Mouse (Mus musculus) cerebellum, adult (tissue): Measurements from ENCODE around the gene Mas1.

Experiments used
- ATAC-seq: cut with Nextera tagmentation; 2 replicates; pipeline ENCODE4 v1.9.2; 2017; ENCODE audit warnings: mild to moderate bottlenecking, moderate library complexity, mixed read lengths; ENCODE audit not compliant: insufficient number of reproducible peaks, low FRiP score, low TSS enrichment

Gene Mas1

DNA sequence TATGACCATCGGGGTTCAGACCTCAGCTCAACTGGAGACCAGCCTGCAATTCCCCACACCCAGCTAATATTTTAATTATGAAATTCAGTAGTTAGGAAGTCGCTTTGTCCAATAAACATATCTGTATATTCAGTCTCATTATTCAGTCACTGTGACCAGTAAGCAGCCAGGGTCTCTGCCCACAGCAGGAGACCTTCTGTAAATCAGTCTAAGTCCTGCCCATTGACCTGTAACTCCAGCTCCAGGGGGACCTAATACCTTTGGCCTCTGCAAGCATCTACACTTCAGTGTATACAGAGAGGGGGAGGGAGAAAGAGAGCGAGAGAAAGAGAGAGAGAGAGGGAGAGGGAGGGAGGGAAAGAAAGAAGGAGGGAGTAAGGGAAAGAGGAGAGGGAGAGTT is 33.6 kb downstream of the Mas1 start:
- no peak for ATAC-seq

DNA sequence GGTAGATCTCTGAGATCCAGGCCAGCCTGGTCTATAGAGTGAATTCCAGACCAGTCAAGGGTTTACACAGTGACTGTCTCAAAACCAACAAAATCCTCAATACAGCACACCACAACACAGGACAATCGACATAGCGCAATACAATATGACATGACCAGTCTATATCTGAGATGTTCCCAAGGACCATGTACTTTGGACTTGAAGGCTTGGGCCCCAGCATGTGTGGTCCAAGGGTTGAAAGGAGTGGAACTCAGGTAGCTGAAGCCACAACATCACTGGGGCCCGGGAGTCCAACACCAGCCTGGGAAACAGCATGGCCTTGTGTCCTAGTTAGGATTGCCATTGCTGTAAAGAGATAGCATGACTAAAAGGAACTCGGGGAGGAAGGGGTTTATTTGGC is 35.3 kb downstream of the Mas1 start:
- ATAC-seq: no peak

DNA sequence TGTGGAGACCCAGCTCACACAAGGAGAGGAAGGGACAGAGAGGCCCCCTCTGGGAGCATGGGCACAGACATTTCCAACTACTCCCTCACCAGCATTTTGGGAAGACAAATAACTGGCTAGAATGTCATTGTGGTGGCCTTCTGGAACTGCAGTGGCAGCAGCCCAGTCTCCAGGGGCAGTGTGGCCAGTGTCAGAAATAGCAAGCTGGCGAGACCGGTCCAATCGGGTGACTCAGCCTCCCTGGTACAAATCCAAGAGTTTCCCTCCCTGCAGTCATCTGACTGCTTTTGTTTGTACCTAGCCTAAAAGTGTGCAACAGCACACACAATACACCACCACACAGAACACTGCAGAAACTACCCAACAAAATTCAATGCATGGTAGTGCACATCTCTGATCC is 35.7 kb downstream of the Mas1 start:
- ATAC-seq: peak; percentile 78

DNA sequence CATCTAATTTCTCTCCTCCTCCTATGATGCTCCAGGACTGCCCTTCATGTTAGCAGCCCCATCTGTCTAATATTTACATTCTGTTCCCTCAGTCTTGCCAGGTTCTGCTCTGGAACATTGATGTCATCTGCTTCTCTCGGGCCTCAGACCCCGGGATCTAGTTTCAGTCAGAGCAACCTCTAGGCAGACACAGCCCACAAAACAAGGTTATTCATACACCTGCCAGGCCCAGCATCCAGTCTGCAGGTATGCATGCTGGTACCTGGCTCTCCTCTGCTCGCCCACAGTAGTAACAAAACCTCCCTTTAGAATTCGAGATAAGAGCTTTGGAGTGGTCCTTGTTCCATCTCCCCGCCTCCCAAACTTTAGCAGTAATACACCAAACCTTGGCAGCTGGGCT is 37.6 kb downstream of the Mas1 start:
- ATAC-seq: peak; percentile 62; the same call in 1 of the 2 replicates

DNA sequence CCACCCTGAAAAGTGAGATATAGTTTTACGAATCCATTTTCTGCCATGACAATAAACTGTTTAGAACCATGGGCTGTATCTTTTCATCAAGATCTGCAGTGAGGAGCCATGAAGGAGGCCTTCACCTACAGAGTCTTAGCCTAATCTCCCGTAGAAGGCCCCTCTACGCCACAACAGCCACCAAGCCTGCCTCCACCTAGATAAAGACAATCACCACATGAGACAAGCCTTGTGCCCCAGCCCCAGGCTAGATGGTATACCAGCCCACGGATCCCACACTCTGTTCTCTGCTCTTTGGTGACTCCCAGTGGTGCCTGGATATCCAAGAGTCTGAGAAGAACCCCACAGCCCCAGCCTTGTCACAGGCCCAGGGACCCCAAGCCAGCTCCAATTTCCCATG is 52.1 kb downstream of the Mas1 start:
- no peak for ATAC-seq

DNA sequence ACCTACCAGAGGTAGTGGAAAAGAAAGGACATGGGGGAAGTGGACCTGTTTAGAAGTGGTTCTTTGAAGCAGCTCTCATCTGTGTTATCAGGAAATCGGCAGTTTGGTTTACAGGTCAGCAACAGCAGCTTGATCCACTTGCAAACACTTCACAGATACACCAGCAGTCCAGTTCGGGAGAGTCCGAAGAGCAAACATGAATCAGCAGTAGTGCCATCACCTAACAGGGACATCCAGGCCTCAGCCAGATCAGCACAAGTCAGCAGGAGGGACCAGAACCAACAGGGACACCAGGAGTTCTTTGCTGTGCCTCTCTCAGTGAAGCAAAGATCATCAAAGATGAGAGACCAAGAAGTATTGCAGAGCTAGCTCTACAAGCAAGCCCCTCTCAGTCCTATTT is 53.4 kb downstream of the Mas1 start:
- no peak for ATAC-seq

DNA sequence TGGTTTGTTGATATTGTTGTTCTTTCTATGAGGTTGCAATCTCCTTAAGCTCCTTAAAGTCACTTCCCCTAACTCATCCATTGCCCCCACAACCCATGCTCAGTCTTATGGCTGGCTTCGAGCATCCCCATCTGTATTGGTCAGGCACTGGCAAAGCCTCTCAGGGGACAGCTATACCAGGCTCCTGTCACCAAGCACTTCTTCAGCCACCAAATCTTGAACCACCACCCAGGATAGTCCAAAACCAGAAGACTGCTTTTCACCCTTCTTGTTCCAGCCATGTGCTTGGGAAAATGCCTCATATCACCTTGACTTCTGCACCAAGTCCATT is 57.0 kb downstream of the Mas1 start:
- no peak for ATAC-seq

DNA sequence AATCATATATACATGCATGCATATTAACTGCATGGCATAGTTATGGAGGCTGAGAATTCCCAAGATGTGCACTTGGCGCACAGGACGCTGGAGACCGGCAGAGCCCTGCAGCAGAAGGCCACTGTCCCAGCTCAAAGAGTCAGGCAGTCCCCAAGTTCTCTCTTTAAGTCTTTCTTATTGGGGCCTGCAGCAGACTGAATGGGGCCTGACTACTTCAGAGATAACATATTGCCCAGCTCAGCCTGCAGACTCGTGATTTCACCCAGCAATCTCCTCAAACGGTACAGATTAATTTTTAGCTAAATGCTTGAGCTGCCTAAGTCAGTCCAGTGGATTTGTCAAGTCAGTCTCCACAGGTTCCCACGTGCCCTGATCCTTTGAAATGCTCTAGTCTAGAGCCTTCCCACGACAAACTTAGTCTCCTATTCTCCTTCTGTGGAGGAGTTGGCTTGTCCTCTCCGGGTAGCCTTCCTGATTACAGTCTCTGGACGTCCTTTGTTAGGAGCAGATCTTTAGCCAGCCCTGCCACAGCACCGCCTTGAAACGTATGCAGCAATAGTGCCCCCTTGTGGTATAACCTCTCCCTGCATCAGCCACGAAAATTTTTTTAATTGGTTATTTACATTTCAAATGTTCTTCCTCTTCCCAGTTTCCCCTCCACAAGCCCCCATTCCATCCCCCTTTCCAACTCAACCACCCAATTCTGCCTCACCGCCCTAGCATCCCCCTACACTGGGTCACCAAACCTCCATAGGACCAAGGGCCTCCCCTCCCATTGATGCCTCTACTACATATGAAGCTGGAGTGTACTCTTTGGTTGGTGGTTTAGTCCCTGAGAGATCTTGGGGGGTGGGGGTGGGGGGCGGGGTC is 57.6 kb downstream of the Mas1 start:
- ATAC-seq: peak; percentile 88; the same call in 1 of the 2 replicates

DNA sequence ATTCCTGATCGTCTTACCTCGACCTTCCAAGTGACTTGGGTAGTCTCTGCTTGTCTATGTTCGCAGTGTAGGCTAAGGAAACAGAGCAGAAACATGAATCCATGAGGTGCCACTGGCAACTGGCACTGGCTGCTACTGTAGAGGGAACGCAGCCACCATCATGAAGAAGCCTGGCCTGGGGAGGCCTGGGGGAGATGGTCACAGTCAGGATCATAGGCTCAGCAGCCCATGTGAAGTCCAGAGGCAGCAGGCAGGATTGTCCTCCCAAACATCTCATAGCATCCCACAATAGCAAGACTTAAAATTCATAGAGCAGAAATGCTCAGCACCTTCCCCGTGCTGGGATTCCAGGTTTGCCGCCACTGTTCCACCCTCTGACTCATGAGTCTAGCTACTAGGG is 59.1 kb downstream of the Mas1 start:
- no peak for ATAC-seq

DNA sequence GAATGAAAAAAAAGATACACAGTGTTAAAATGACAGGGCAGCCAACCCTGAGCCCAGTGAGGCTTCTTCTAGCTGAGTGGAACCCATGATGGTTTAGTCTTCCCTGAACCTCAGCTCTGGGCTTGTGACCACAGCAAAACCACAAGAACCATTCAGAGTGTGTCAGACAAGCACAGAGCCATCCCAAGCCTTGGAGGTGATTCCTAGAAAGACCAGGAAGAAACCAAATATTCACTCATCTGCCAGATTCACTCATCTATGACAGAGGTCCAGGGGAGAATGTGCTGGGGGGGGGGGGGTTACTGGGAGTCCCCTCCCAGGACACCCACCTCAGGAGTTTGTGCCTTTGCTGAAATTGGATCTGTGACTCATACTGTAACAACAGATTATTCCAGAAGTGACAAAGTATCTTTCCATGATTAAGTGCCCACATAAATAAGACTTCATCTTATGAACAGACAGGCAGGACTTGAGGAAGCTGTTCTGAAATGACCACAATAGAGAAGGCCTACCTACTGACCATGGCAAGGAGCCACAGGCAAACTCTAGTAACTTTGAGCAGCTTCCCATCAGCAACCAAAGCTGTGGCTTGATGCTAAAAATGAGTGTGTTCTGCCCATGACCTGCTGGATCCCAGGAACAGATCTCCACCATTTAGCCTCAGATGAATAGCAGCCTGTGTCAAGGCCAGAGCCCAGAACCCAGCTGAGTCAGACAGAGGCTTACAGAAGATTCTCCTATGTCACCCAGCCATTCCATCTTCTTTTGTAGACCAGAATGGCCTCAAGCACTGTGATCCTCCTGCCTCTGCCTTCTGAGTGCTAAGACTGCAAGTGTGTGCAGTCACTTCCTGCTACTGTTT is 63.1 kb downstream of the Mas1 start:
- ATAC-seq: no peak

DNA sequence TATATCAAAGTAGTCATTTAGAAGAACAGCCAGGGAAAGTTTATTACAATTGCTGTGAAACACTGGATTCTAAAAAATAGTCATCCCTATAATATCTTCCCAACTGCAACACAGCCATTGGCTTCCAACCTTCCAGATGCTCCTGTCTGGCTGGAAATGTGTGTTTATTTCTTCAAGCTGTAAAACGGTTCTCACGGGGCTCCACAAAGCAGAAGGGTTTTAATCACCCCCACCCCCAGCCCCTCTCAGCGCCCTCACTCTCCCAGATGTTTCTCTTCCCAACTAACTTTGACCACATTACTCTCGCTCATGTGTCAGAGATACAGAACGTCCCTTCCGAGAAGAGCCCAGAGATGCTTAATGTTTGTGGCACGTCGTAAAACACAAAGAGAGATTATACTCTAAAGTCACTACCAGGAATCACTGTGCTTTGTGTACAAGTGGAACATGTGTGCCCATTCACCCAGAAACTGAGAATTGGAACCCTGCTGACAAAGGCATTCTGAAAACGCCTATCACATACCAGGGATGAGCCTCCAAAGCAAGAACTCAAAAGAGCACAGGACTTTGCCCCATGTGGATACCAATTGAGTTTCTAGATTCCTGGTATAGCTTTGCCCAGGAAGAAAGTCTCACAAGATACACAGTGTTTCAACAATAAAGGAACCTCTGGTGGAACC is 65.9 kb downstream of the Mas1 start:
- ATAC-seq: no peak

DNA sequence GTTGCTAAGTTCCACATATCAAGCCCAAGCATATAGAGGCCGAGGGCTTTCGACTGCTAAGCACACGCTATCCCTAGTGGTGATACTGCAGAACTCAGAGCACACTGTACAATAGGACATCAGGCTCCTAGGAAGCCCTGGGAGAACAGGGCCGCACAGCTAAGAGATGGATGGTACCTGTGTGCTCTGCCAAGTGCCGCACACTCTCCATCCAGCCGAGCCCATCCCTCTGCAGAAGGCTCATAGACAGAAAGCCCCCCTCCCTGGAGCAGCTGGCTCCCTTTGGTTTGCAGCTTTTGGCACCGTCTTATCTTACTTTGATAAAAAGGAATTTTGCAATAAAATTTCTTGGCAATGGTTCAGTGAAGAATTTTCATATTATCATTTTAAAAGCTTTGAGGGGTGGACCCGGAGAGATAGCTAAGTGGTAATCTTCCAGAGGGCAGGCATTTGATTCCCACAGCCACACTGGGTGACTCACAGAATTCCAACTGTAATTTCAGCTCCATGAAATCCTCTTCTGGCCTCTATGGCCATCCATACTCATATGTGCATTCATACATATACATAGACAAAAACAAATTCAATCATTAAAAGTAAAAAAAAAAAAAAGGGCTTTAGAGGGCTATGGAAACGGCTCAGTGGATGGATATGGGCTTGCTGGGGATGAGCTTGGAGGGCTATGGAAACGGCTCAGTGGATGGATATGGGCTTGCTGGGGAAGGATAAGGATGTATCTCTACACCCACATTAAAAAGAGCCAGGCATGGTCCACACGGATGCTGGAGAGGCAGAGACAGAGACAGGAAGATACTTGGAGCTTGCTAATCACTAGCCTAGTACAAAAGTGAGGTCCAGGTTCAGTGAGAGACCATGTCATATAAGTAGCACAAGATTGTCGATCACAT is 68.3 kb downstream of the Mas1 start:
- no peak for ATAC-seq

DNA sequence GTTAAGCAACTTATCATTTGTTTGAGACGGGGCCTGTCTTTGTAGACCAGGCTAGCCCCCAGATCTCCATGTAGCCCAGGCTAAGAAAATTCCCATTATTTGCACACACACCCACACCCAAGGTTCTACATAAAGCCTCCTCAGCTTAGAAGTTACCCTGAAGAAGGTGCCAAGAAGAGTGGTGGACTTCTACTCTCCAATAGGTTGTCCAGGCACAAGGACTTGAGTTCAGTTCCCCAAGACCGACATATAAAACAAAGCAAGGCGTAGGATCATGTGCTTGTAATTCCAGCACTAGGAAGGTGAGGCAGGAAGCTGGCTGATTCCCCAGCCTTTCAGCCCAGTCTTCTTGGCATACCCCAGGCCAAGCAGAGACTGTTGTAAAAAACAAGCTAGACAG is 69.4 kb downstream of the Mas1 start:
- no peak for ATAC-seq

DNA sequence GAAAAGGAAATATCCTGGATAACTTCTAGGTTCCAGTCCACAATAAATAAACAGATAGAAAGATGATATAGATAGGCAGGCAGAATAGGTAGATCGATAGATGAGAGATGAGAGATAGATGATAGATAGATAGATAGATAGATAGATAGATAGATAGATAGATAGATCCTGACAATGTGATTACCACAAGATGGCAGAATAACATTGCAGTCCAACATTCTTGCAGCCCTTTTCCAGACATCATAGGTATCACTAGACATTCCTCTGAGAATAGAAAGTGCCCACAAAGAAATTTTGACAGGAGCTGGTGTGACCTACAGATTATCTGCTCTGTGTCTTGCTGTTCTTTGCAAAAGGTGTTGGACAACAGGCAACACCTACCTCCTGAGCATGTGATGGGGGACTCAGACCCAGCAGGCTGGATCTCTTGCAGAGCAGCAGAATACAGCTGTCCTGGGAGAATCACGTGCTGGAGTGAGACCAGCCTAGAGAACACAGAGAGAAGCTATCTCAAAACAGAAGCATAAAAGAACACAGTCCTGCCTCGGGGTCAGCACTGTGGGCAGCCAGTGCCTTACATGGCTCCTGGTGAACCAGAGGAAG is 70.4 kb downstream of the Mas1 start:
- ATAC-seq: no peak

DNA sequence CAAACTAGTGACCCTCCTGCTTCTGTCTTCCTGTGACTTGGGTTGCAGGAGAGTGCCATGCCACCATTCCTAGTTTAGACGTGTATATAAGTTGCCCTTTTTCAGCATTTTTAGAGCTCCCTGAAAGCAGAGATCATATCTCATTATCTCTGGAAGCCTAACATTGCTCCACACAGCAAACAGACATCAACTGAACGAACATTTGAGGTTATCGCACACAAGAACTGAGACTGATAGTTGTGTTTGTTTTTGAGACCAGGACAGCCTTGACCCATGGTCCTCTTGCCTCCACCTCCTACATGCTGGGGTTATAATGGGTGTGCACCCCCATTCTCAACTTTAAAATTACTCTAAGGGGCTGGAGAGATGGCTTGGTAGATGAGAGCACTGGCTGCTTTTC is 71.3 kb downstream of the Mas1 start:
- no peak for ATAC-seq

DNA sequence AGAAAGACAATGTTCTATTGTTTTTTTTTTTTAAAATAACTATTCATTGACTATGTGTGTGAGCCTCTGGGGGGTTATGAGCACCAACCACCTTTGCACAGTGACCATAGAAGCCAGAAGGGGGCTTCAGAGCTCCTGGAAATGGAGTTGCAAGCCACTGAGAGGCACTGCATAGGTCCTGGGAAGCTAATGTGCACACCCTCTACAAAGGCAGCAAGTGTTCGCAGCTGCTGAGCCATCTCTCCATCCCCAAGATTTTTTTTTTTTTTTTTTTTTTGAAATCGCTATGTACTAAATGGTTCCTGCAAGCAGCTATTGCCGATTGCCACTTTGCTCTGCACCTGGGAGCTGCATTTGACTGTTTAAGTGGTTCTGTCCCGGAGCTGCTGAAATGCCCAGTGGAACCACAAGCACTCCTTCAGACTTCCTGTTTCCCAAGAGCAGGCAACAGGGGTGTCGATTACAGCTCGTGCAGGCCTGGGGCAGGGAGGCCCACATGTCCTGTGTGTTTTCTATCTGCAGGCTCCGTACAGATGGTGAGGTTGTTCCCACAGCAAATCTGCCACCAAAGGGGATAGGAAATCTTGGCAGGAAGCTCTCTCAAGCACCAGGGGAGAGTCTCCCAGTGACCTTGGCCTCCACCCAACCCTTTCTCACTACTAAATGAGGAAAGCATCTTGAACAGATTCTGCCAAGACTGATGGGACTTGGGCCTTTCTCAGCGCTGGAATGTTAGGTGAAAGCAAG is 74.1 kb downstream of the Mas1 start:
- ATAC-seq: peak; percentile 31; the same call in 1 of the 2 replicates

DNA sequence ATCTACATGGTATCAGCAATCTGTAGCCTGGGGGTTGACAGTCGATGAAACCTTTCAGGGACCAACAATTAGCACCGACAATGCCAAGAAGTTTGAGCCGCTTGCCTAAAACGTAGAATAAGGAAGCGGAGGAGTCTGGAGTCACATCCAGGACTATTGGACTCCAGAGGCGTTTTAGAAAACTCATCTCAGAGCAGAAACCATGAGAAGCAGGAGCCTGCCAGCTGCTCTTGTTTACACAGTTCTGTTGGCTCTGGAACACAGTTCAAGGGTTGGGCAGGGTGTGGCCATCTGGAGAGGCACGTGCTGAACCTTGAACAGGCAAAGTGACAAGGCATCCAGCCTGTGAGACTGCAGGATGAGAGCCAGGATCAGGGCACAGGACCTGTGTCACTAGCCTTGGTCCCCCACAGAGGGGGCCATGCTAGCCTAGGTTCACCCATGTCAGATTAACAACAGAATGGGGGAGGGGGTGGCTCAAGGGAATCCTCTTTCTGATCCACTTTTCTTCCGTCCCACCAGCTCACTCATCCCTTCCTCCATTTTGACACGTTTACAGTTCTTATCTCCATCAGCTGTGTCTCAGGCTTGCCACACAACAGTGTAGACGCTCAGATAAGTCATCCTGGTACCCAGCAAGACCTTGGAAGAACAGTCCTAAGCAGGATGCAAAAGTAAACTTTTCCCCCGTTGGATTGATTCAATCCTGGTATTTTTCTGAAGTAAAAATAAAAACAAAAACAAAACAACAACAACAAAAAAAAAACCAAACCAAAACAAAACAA is 75.3 kb downstream of the Mas1 start:
- no peak for ATAC-seq

DNA sequence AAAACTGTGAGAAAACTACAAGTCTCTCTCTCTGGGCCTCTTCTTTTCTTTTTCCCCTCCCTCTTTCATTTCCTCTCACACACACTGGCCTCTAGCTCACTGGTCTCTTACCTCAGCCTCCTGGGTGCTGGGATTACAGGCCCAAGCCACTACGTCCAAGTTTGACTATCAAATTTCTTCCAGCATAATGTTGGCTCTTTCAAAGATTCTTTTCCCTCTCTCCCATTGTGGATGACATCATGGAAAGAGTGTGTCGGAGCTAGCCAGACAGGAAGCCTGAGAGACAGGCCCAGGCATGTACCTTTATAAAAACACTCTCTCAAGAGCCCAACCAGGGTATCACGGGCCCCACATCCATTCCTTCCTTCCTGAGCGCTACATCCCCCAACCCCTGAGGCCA is 76.5 kb downstream of the Mas1 start:
- ATAC-seq: no peak
